Mouse (Mus musculus) hindbrain, postnatal 0 days (tissue): Measurements from ENCODE around the gene Gm8439. TPM values are rescaled to one million over a fixed set of nuclear protein-coding genes. Genes with fewer than 3 reads are reported as not detected.
"Not testable (repeated sequence)": the region's sequence is repeated elsewhere in the genome, so short reads cannot be mapped to it uniquely, and the experiment has no call there.

Experiments
- ATAC-seq: fragments of 200-750 bp; cut with Nextera tagmentation; 2 replicates; pipeline ENCODE4 v1.8.0; 2017; ENCODE audit warnings: mild to moderate bottlenecking, moderate TSS enrichment, moderate library complexity
- DNase-seq: peaks from one replicate; pipeline ENCODE4 v3.0.0-alpha.2; 2015; ENCODE audit warnings: low spot score
- H3K27ac ChIP-seq: fragments of 300-500 bp; sonication (generic); 2 replicates; pipeline ENCODE4 v1.5.1; 2014; ENCODE audit warnings: mild to moderate bottlenecking
- H3K27me3 ChIP-seq: fragments of 300-500 bp; sonication (generic); 2 replicates; pipeline ENCODE4 v1.6.1; 2014; ENCODE audit warnings: low read length, mixed read lengths; ENCODE audit not compliant: insufficient read depth
- H3K36me3 ChIP-seq: fragments of 300-500 bp; sonication (generic); 2 replicates; pipeline ENCODE4 v1.6.1; 2014; ENCODE audit warnings: low read length, mixed read lengths; ENCODE audit not compliant: insufficient read depth
- H3K4me1 ChIP-seq: fragments of 300-500 bp; sonication (generic); 2 replicates; pipeline ENCODE4 v1.6.1; 2014; ENCODE audit warnings: antibody characterized with exemption, low read length, mixed read lengths; ENCODE audit not compliant: insufficient read depth
- H3K4me2 ChIP-seq: fragments of 300-500 bp; sonication (generic); 2 replicates; pipeline ENCODE4 v1.6.1; 2014; ENCODE audit warnings: low read depth, mild to moderate bottlenecking, low read length, moderate library complexity, mixed read lengths
- H3K4me3 ChIP-seq: fragments of 300-500 bp; sonication (generic); 2 replicates; pipeline ENCODE4 v1.5.1; 2014; ENCODE audit warnings: low read length
- H3K9ac ChIP-seq: fragments of 300-500 bp; sonication (generic); replicated peaks from 2 replicates; pipeline ENCODE4 v1.6.1; 2014; ENCODE audit warnings: mild to moderate bottlenecking, low read length, moderate library complexity, mixed read lengths
- H3K9me3 ChIP-seq: fragments of 300-500 bp; sonication (generic); 2 replicates; pipeline ENCODE4 v1.6.1; 2016; ENCODE audit warnings: low read length, mixed read lengths
- CTCF ChIP-seq: IDR thresholded peaks from 2 replicates; pipeline ENCODE4 v1.5.1; 2016; ENCODE audit warnings: antibody characterized with exemption, control low read depth, low read depth
- WGBS: fragments of 180-500 bp; shearing (Covaris S2); extraction: QIAGEN DNeasy Blood & Tissue Kit; methylation state at CpG from one replicate; pipeline ENCODE4 v1.1.7; 2014; 5-methylcytosine and 5-hydroxymethylcytosine counted together
- polyA plus RNA-seq: library from polyadenylated mRNA; unstranded; fragments of >200 nt; fragmentation: Nextera tagmentation; extraction: Ambion mirVana; gene quantifications from 2 replicates; pipeline ENCODE4 v1.2.1, GENCODE M21; 2015
- total RNA-seq: library from RNA; depleted of rRNA; stranded (reverse); fragments of >200 nt; gene quantifications from 2 replicates; pipeline ENCODE4 v1.2.3, GENCODE M21; 2014

Gene Gm8439
- total and polyA plus RNA-seq, 2 experiments from 2014 or later: not detected

DNA sequence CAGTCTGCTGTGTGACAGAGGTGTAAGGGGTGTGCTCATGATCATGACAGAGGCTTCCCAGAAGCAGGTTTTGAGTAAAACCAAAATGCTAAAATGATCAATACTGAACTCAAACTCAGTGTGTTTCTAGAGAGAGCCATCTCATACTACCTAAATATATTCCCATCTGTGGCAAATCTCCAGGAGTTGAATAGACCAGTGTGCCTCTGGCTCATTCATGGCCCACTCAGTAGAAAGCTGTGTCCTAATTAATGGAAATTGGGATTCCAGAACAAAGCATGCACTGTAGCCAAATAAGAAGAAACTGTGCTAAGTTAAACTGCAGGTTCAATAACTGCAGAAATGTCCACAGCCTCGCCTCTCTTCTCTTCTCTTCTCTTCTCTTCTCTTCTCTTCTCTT, 1.6 kb upstream of the Gm8439 start:
- DNase-seq (no peak), ATAC-seq (no peak)
- no peak overlapping the region for H3K9ac ChIP-seq
- WGBS: 48% methylated on average over 1 of the region's 1 CpGs
- H3K36me3 ChIP-seq: no peaks in the 10 kb centered on the region
- H3K27me3 ChIP-seq: no peaks in the 10 kb centered on the region
- H3K4me3 ChIP-seq: no peak overlapping the region
- no peak overlapping the region for H3K27ac ChIP-seq
- no peak overlapping the region for H3K4me2 ChIP-seq
- TF ChIP-seq CTCF: no peak
- no peaks in the 10 kb centered on the region for H3K9me3 ChIP-seq
- H3K4me1 ChIP-seq: no peaks in the 10 kb centered on the region

DNA sequence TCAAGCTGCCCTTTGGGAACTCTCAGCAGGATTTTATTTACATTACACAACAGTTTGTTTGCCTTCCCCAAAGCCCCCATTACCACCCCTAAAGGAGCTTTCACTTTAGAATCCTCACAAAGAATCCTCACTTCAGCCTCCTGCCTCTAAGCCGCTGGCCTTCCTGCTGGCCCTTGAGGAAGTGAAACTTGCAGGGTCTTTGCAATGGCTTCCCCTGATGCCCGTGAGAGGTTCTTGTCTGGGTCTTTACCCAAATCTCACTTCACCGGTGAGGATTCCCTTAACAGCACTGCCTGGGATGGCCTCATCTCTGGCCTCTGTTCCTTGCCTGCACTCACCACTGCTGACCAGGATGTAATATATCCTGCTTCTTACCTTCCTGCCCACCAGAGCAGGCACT, 525 bp downstream of the Gm8439 start:
- Histone ChIP-seq H3K36me3 (no peaks in the 10 kb centered on the region), H3K27ac (no peak overlapping the region), H3K4me1 (no peaks in the 10 kb centered on the region), H3K9ac (no peak overlapping the region), H3K27me3 (no peaks in the 10 kb centered on the region), H3K4me2 (no peak overlapping the region), H3K9me3 (no peaks in the 10 kb centered on the region), H3K4me3 (no peak overlapping the region)
- ATAC-seq (no peak), DNase-seq (no peak)
- WGBS: 26% methylated on average over 3 of the region's 3 CpGs
- no peak for TF ChIP-seq CTCF

DNA sequence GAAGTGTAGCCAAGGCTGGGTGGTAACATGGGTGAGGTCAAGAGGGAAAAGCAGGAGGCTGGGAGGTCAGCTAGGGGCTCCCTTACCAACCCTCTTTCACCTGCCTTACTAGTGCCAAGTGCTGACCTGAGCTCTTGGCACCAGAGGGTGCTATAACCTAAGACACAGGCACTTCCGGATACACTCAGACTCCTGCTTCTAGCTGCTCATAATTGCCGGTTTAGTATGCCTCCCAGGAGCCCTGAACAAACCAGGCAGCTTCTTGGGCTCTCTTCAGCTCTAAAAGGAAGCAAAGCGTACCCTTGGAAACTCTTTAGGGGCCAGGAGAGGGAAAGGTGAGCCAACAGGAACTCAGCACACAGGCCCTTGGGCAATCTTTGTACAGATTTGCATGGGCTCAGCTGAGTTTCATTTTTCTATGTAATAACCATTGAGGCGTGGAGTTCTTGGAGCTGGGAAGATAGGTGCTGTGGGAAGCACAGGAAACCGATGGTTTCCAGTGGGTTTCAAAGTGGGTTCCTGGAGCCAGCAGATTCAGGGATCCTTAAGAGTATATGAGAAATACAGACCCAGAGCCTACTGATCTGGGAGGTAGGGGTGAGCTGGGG, 1.4 kb downstream of the Gm8439 start:
- no peak overlapping the region for H3K4me3 ChIP-seq
- peak; percentile 89 for DNase-seq
- H3K9me3 ChIP-seq: no peaks in the 10 kb centered on the region
- H3K27ac ChIP-seq: no peak overlapping the region
- TF ChIP-seq CTCF: peak; percentile 96
- peak; percentile 95 for ATAC-seq
- no peaks in the 10 kb centered on the region for H3K27me3 ChIP-seq
- WGBS: 32% methylated on average over 5 of the region's 5 CpGs
- H3K36me3 ChIP-seq: no peaks in the 10 kb centered on the region
- H3K4me2 ChIP-seq: no peak overlapping the region
- no peak overlapping the region for H3K9ac ChIP-seq
- no peaks in the 10 kb centered on the region for H3K4me1 ChIP-seq

DNA sequence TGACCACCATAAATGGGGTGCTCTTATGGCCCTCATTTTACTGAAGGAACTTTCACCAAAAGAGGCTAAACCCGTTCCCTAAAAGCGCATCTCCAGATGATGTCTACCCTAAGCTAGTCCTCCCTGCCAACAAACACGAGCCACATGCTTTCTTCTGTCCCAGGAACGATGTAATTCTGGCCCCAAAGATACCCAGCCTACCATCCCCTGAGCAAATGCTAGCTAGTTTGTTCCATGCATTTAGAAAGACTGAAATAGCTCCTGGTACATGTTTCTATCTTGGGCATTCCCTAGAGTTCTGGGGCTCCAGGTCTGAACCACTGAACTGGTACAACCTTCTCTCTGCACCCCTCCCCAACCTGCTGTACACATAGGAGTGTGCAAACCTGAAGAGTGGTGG, 2.4 kb downstream of the Gm8439 start:
- Histone ChIP-seq H3K27me3 (no peaks in the 10 kb centered on the region), H3K4me2 (no peak overlapping the region), H3K9ac (no peak overlapping the region), H3K27ac (no peak overlapping the region), H3K4me1 (no peaks in the 10 kb centered on the region), H3K4me3 (no peak overlapping the region), H3K36me3 (no peaks in the 10 kb centered on the region), H3K9me3 (no peaks in the 10 kb centered on the region)
- 91% methylated on average over 4 of the region's 4 CpGs for WGBS
- DNase-seq (no peak), ATAC-seq (no peak)
- TF ChIP-seq CTCF: no peak

DNA sequence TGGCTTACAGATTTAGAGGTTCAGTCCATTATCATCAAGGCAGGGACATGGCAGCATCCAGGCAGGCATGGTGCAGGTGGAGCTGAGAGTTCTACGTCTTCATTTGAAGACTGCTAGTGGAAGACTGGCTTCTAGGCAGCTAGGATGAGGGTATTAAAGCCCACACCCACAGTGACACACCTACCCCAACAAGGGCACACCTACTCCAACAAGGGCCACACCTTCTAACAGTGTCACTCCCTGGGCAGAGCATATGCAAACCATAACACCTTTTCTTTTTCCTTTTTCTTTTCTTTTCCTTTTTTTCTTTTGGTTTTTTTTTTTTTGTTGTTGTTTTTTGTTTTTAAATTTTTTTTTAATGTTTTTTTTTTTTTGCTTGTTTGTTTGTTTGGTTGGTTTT, 7.7 kb downstream of the Gm8439 start:
- H3K27me3 ChIP-seq, ATAC-seq, H3K4me3 ChIP-seq, H3K9ac ChIP-seq, H3K4me1 ChIP-seq, H3K9me3 ChIP-seq, H3K27ac ChIP-seq, H3K36me3 ChIP-seq, DNase-seq, H3K4me2 ChIP-seq: not testable (repeated sequence)
- 95% methylated on average over 1 of the region's 1 CpGs for WGBS

DNA sequence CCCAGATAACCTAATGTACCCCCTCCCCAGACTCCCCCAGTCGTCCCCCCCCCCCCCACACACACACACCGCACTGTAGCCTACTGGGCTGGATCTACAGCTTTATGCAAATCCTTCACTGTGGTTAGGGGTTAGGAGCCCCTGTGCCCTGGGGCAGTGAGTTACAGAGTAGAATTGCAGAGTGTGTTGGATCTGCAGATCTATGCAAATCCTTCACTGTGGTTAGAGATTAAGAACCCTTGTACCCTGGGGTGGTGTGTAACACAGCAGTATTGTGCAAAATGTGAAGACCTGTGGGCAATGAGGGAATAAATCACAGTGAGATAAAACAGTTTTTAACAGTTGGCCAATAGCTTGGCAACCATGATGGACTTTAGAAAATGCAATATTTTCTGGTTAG, 10.4 kb downstream of the Gm8439 start:
- Histone ChIP-seq H3K27ac (no peak overlapping the region), H3K4me1 (no peaks in the 10 kb centered on the region), H3K9me3 (no peaks in the 10 kb centered on the region), H3K9ac (no peak overlapping the region), H3K27me3 (no peaks in the 10 kb centered on the region), H3K4me2 (no peak overlapping the region), H3K36me3 (no peaks in the 10 kb centered on the region), H3K4me3 (no peak overlapping the region)
- ATAC-seq (no peak), DNase-seq (no peak)
- TF ChIP-seq CTCF: no peak
- WGBS: 25% methylated on average over 2 of the region's 2 CpGs

DNA sequence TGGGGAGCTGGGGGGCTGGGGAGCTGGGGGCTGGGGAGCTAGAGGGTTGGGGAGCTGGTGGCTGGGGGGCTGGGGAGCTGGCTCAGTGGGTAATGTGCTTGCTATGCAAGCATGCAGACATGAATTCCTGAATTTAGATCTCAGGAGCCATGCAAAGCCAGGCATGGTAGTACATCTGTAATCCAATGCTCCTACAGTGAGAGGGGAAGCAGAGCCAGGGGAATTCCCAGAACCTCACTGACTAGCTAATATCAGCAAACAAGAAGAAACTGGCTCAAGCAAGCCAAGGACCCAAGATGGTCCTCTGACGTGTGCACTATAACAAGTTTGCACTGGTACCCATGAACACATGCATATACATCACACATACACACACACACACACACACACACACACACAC, 13.2 kb downstream of the Gm8439 start:
- WGBS: 69% methylated on average over 1 of the region's 1 CpGs
- Histone ChIP-seq H3K9me3 (no peaks in the 10 kb centered on the region), H3K4me2 (no peak overlapping the region), H3K9ac (no peak overlapping the region), H3K27ac (no peak overlapping the region), H3K4me1 (no peaks in the 10 kb centered on the region), H3K27me3 (no peaks in the 10 kb centered on the region), H3K4me3 (no peak overlapping the region), H3K36me3 (no peaks in the 10 kb centered on the region)
- TF ChIP-seq CTCF: no peak
- DNase-seq (no peak), ATAC-seq (0 out of 2 replicates have a peak, but pooled peaks have one; percentile 35)
